Mouse (Mus musculus) limb, embryonic 14.5 days (tissue): ENCODE measurements around the gene Gm49369. TPM values are rescaled to one million over a fixed set of nuclear protein-coding genes. Genes with fewer than 3 reads are reported as not detected.

Source experiments
- ATAC-seq: fragments of 200-750 bp; cut with Nextera tagmentation; 2 replicates; pipeline ENCODE4 v1.8.0; 2017; ENCODE audit warnings: low read depth, moderate number of reproducible peaks, moderate TSS enrichment; ENCODE audit not compliant: low FRiP score
- DNase-seq: peaks from one replicate; pipeline ENCODE4 v3.0.0-alpha.2; 2015; ENCODE audit warnings: low spot score
- H3K27ac ChIP-seq: fragments of 300-500 bp; sonication (generic); replicated peaks from 2 replicates; pipeline ENCODE4 v1.5.1; 2014; ENCODE audit warnings: low read depth, mild to moderate bottlenecking, low read length, moderate library complexity, mixed read lengths
- H3K27me3 ChIP-seq: fragments of 300-500 bp; sonication (generic); 2 replicates; pipeline ENCODE4 v1.6.1; 2014; ENCODE audit warnings: low read length, mixed read lengths; ENCODE audit not compliant: control insufficient read depth, insufficient read depth
- H3K36me3 ChIP-seq: fragments of 300-500 bp; sonication (generic); 2 replicates; pipeline ENCODE4 v1.6.1; 2014; ENCODE audit warnings: mild to moderate bottlenecking, low read length, moderate library complexity, mixed read lengths; ENCODE audit not compliant: control insufficient read depth, insufficient read depth
- H3K4me1 ChIP-seq: fragments of 300-500 bp; sonication (generic); 2 replicates; pipeline ENCODE4 v1.6.1; 2014; ENCODE audit warnings: antibody characterized with exemption, low read length, mixed read lengths; ENCODE audit not compliant: control insufficient read depth, insufficient read depth
- H3K4me2 ChIP-seq: fragments of 300-500 bp; sonication (generic); replicated peaks from 2 replicates; pipeline ENCODE4 v1.6.1; 2014; ENCODE audit warnings: low read depth, mild to moderate bottlenecking, low read length, moderate library complexity; ENCODE audit not compliant: severe bottlenecking
- H3K4me3 ChIP-seq: fragments of 300-500 bp; sonication (generic); replicated peaks from 2 replicates; pipeline ENCODE4 v1.5.1; 2014; ENCODE audit warnings: low read length
- H3K9ac ChIP-seq: fragments of 300-500 bp; sonication (generic); 2 replicates; pipeline ENCODE4 v1.6.1; 2014; ENCODE audit warnings: mild to moderate bottlenecking, low read depth, low read length, moderate library complexity; ENCODE audit not compliant: severe bottlenecking
- H3K9me3 ChIP-seq: fragments of 300-500 bp; sonication (generic); 2 replicates; pipeline ENCODE4 v1.6.1; 2016; ENCODE audit warnings: low read length; ENCODE audit not compliant: control insufficient read depth
- POLR2A ChIP-seq: fragments of 200-500 bp; IDR thresholded peaks from 2 replicates; pipeline ENCODE4 v1.8.0; 2012; ENCODE audit warnings: inconsistent platforms, mild to moderate bottlenecking, moderate library complexity, borderline replicate concordance; ENCODE audit not compliant: insufficient read depth, insufficient read length; ENCODE audit errors: extremely low read depth
- WGBS: fragments of 180-500 bp; shearing (Covaris S2); extraction: QIAGEN DNeasy Blood & Tissue Kit; methylation state at CpG from one replicate; pipeline ENCODE4 v1.1.7; 2014; 5-methylcytosine and 5-hydroxymethylcytosine counted together
- polyA plus RNA-seq, 2 experiments: library from polyadenylated mRNA; depleted of rRNA in 1 of 2; stranded (reverse) in 1 of 2; unstranded in 1 of 2; fragments of >200 nt; fragmentation: Nextera tagmentation in 1 of 2; extraction: Ambion mirVana in 1 of 2; gene quantifications; 2 replicates each; pipeline versions ENCODE4 v1.2.1 to v1.2.3; 2012 to 2014

The Gm49369 gene
- polyA plus RNA-seq, 2 experiments, result 0.09 TPM; not detected in 1

GRCm38 (mm10) chr7:142394261-142395190 lies 12.1 kb upstream of the Gm49369 start:
- Histone ChIP-seq H3K27ac (no peak overlapping the region), H3K27me3 (no peaks in the 10 kb centered on the region), H3K9ac (no peak overlapping the region), H3K36me3 (no peaks in the 10 kb centered on the region), H3K4me2 (no peak overlapping the region), H3K4me1 (no peaks in the 10 kb centered on the region), H3K9me3 (no peaks in the 10 kb centered on the region), H3K4me3 (no peak overlapping the region)
- ATAC-seq, result no peak
- no peak for DNase-seq
- 68% methylated on average over 6 of the region's 6 CpGs for WGBS
- no peak for TF ChIP-seq POLR2A

- ATAC-seq, result no peak
- DNase-seq, result no peak
- Histone ChIP-seq H3K4me2 (no peak overlapping the region), H3K36me3 (no peaks in the 10 kb centered on the region), H3K4me3 (no peak overlapping the region), H3K27me3 (no peaks in the 10 kb centered on the region), H3K9ac (no peak overlapping the region), H3K27ac (no peak overlapping the region), H3K9me3 (no peaks in the 10 kb centered on the region), H3K4me1 (peaks cover 2% of the 10 kb centered on the region; the same call in 1 of the 2 replicates)
- TF ChIP-seq POLR2A, result no peak
- WGBS, result 24% methylated on average over 4 of the region's 4 CpGs
These were observed 10.7 kb upstream of the Gm49369 start for GRCm38 (mm10) chr7:142393191-142393590.

- no peak for DNase-seq
- no peak for TF ChIP-seq POLR2A
- no peak overlapping the region for H3K4me2 ChIP-seq
- 65% methylated on average over 4 of the region's 4 CpGs for WGBS
- no peak overlapping the region for H3K27ac ChIP-seq
- peaks cover 10% of the 10 kb centered on the region for H3K4me1 ChIP-seq
- no peak overlapping the region for H3K4me3 ChIP-seq
- no peaks in the 10 kb centered on the region for H3K36me3 ChIP-seq
- no peak overlapping the region for H3K9ac ChIP-seq
- H3K27me3 ChIP-seq, result no peaks in the 10 kb centered on the region
- H3K9me3 ChIP-seq, result no peaks in the 10 kb centered on the region
- ATAC-seq, result no peak
These were observed 9.1 kb upstream of the Gm49369 start for GRCm38 (mm10) chr7:142391609-142392008.

GRCm38 (mm10) chr7:142391108-142391507 lies 8.6 kb upstream of the Gm49369 start:
- Histone ChIP-seq H3K36me3 (no peaks in the 10 kb centered on the region), H3K9ac (no peak overlapping the region), H3K27ac (no peak overlapping the region), H3K4me1 (peaks cover 15% of the 10 kb centered on the region), H3K4me3 (no peak overlapping the region), H3K27me3 (no peaks in the 10 kb centered on the region), H3K4me2 (no peak overlapping the region), H3K9me3 (no peaks in the 10 kb centered on the region)
- no peak for DNase-seq
- TF ChIP-seq POLR2A, result no peak
- ATAC-seq, result no peak
- 77% methylated on average over 3 of the region's 3 CpGs for WGBS

DNA sequence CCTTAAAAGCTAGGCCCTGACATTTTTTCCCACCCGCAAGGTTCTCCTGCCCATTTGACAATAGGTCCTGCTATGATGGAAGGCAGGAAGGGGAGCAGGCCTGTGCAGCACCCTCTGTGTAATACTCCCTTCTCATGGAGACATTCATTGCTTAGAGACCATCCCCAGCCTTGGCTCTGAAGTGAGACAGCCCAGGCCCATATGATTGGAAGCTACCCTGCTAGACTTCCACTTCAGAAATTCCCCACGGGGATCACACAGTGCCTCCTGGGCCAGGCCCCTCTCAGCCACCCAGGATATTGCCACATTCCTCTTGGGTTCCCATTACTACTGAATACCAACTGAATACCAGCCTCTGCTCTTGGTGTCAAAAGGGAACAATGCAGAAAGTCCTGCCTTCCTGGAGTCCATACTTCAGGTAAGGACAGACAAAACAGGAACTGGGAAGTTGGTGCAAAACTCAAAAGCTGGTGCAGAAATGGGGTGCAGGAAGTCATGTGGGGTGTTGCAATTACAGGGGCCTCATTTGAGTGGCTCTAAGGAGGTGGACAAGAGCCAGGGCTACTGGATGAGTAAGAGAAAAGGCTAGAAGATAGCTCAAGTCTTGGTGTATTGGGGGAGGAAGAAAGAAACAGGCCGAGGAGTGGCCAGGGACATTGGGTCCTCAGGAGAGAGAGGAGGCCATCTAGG lies 7.6 kb upstream of the Gm49369 start:
- Histone ChIP-seq H3K4me3 (no peak overlapping the region), H3K4me2 (no peak overlapping the region), H3K27ac (no peak overlapping the region), H3K27me3 (no peaks in the 10 kb centered on the region), H3K9ac (no peak overlapping the region), H3K9me3 (no peaks in the 10 kb centered on the region), H3K36me3 (peaks cover 2% of the 10 kb centered on the region; the same call in 1 of the 2 replicates), H3K4me1 (peaks cover 17% of the 10 kb centered on the region)
- no peak for DNase-seq
- no peak for ATAC-seq
- no peak for TF ChIP-seq POLR2A
- WGBS, result 81% methylated on average over 3 of the region's 3 CpGs
